Mouse (Mus musculus) c-Kit-positive CD71-negative TER-119-negative erythroid progenitor cells, embryonic 14.5 days (primary cell): Measurements from ENCODE around the gene Wnt5b.

Experiments used
- DNase-seq: peaks from one replicate; pipeline ENCODE4 v3.0.0-alpha.2; 2013; ENCODE audit warnings: low read depth

Gene Wnt5b

DNA sequence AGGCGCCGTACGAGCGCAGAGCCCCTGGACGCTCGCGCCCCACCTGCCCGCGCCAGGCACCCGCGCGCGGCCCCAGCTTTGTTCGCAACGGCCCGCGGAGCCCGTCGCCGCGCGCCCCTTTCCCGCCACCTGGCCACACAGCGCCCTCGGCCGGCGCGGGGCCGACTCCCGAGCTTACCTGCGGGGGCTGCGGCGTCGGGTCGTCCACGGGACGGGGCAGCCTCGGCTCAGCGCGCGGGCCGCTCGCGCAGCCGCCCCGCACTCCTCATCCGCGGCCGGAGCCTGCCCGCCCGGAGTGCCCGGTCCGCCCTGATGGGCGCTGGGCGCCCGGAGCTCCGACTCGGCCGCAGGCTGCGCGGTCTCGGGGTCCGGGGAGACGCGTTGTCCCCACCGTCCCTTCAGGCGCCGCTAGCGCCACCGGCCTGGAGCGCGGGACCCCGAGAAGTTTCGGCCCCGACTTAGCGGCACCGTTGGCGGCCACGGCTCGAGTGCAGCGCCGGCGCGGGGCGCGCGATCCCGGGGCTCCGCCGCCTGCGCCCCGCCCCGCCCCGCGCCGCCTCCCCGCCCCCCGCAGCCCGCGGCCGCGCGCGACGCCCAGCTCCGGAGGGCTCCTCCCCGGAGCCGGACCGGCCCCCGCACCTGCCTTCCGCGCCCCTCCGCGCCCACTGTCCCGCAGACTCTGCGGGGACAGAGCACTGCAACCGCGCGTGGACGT, at the start of gene Wnt5b:
Gene Wnt5b, minus strand, starts transcription at position 545 of the 715 bp plus-strand sequence.
- DNase-seq = no peak

DNA sequence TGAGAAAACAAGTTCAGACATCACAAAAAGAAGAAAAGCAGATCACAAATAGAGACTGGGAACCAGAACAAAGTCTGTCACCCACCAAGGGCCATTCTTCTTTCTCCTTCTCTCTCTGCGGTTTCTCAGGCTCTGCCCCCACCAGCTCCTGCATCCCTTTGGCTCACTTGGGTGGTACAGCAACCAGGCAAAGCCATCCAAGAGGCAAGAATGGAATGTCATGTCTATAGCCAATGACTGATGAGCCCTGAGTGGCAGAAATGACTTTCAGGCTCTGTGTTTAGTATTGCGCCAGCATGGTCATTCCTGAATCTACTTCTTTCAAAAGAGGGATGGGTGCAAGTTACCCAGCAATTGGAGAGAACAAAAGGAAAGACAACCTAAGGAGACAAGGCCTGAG, 46.7 kb upstream of the Wnt5b start:
- DNase-seq = no peak

DNA sequence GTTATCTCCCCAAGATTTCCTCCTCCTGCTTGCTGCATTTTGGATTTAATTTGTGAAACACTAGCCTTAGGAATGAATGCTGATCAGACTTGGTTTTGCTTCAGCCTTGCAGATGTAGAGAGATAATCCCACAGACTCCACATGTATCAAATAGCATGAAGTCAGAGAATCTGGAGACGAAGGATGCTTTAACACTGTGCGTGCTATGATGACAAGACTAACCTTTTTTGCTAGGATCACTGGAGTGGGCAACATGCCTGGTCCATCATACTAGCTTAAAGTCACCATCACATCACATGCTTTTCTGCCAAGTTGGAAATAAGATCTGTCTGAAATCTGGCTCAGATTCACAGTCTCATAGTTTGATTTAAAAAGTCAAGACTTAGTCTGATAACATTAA, 43.8 kb upstream of the Wnt5b start:
- no peak for DNase-seq

DNA sequence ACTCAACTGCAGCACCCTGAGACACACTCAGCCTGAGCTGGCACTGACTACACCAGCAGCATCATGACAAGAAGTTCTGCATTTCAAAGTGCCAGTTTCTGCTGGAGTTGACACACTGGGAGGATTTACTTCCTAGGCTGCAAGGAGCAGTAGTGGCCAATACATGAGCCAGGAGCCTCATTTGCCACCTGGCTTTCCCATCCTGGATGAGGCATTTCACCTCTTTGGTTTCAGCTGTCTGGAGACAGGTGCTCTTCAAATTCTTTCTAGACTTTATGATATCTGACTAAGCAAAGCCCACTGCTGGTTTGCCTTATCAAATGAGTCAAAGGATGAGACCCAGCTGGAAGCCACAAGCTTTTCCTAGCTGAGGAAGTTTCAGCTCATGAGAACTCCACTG, 43.3 kb upstream of the Wnt5b start:
- no peak for DNase-seq

DNA sequence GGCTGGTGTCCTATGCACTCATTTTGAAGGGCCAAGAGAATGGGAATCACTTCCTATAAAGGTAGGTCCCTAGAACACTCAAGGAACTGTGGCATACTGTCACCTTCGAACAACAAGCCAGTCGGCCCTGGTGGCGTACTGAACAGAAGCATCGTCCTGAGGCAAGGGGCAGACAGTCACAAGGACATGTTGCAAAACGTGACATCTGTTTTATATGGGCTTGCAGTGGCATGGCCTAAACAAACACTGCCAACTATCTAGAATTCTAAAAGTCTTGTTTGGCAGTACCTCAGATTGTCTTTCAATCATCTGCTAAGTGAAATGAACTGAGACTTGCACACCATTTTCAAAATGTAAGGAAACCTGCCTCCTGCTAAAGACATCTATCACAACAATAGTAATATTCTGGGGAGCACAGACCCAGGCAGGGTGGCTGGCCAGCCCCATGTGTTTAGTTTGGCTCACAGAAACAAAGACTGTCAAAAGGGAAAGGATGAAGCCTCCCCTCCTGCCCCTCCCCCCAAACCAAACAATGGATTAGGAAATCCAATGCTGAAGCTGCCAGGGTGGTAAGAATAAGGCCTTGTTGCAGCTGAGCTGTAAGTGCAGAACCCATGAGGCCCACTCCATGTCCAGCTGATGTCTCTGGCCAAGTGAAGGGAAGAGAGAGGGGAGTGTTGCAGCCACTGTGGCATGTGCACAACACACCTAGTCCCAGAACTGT, 41.7 kb upstream of the Wnt5b start:
- DNase-seq = no peak

DNA sequence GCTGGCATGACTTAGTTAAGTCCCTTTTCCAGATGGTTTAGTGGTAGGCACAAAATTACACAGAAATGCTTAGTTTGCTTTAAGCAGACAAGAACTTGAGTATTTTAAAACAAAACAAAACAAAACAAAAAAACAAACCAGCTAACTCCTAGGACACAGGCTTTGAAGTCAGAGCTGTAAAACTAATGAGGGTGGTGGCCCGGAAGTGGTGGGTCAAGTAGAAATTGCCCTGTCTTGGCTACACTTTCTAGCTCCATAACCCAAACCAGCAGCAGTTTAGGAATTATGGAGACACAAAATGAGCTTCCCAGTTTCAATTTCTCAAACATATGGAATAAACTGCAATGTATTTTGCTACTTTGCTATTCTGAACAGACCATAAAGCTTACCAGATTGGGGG, 39.9 kb upstream of the Wnt5b start:
- DNase-seq = no peak

DNA sequence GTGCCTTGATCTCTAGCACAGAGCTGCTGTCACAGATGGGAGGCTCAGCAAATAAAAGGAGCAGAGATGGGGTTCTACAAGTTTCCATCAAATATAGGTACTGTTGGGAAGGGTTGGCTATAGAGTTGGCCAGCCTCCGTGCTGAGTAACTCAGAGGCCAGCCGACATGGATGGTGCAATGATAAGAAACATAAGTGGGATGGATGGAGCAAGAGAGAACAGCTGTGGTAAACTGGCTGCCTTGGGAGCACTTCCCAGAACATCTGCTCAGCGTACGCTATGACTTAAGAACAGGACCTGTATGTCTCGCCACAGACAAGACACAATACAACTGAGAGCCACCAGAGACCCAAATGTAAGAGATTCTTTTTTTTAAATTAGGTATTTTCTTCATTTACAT, 39.0 kb upstream of the Wnt5b start:
- DNase-seq = no peak

DNA sequence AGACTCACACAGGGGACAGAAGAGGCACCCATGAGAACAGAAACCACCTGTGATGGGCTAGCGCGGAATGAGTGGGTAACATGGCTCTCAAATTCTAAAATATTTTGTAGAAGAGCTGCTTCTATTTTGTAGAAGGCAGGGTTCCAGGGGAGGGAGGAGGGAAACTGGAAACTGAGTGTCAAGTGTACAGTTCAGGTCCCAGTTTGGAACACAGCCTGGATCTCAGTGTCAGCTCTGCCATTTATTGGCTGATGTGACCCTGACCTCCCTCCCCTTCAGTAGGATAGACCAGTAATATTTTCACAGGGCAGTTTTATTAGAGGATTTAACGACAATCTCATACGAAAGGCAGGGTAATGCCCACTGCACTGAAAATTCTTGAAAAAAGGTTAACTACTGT, 32.6 kb upstream of the Wnt5b start:
- no peak for DNase-seq

DNA sequence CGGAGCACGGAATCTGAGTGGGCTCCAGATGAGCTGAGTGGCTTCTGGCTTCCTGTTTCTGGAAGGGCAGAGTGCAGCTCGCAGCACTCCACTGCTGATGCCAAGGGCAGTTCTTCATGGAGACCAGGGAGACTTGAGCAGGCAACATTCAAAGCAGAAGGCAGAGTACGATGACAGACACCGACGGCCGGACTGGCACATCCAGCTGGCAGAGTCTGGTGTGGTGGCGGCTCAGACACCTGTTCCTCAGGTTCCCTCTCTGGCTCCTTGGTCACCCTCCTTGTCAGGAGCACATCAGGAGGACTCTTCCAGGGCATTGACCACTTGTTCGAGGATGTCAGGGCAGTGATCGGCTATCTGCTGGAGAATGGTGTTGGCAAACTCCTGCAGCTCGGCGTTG, 31.2 kb upstream of the Wnt5b start:
- DNase-seq = no peak

DNA sequence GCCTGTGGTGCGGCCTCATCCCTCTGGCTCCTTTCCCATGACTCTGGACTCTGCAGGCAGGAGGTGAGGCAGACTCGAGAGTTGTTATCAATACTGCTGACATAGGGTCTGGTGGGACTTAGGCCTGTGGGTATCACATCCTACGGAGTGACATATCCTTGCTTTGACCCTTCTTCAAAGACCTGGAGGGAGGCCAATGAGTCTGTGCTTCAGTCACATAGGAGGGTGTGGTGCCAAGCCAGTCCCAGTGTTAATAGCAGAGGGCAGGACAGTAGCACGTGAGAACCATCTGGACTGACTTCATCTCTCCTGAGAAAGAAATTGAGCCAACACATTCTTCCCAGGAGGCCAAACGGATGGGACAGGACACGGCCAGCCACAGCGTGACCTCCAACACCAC, 28.1 kb upstream of the Wnt5b start:
- DNase-seq = no peak

DNA sequence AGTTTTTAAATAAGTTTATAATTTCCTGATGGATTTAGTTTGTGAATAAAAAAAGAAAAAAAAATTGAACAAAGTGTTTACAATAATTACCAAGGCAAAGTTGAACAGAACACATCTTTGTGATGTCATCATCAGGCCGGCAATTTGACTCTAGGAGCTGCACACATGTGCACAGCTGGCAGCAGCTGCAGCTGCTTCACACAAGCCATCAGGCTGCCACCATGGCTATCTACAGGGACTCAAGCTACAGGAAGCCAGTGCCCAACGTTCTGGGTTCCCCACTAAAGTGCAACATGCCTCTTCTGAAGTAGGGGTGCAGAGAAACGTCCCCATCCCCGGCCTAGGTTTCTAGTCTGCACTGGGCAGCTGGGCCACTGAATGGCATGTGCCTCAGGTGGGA, 26.6 kb upstream of the Wnt5b start:
- no peak for DNase-seq

DNA sequence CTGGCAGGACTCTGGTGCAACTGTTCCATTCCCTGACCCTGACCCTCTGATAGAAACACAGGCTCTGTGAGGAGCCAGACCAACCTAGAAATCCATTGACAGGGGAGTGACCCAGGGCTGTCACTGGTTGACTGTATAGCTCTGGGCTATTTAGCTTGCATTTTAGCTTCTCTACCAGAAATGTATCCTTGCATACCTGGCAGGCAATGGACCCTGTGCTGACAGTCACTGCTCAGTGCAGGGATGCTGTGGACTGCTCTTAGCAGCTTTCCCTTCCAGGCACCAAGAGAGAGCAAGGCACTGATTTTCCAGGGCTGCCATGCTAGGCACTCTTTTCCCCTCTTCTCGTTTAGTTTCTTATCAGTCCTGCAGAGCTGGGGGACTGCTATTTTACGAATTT, 24.2 kb upstream of the Wnt5b start:
- no peak for DNase-seq

DNA sequence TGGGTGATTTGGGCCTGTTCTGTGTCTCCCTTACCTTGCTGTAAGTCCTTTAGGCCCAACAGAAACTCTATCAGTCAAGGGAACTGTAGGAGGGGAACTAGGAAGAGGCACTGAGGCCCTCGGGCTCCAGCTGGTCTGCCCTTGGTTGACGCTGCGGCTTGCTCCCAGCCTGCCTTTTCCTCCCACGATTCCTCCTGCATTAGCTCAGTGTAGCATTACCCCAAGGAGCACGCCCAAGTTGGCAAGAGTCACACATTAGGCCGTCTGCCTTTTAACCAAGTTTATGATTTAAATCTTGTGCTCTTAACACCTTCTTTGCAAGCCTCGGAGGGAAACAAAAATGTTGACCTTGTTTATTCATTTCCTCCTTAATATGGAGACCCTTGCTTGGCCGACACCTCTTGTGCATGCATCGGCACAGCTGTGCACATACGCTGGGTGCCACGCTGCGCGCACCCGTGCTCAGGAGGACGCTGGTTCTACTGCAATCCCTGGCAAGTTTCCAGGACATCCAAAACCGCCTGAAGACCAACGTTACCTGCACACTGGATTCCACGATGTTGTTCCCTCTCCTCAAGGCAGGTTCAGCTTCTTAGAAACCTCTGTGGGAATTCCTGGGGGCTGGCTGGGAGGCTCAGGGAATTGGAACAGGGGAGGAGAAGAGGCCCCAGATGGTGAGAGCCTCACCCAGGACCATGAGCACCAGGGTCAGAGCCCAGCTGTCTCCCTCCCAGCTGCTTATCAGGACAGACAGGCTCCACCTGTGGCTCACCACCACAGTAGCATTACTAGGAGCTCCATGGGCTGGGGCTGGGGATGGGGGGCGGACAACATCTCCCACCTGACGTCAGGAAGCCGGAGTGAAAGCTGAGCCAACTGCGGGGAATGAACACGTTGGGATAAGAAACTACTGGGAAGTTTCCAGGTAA, 21.6 kb upstream of the Wnt5b start:
- DNase-seq = no peak

DNA sequence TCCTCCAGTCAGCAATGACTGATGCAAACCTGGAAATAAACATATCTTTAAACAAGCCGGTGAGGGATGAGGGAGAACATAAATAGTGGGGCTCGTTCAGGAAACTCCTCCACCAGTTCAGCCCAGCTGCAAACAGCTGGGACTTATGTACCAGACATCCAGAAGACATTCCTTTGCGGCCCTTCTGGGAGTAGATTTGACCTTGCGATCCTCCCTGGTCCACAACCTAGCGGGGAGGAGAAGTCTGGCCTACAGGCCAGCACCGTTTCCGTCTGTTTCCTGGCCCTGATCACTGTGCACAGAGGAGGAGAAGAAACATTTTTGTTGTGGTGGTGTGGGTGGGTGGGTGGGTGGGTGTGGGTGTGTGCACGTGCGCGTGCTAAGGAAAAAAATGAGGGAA, 18.4 kb upstream of the Wnt5b start:
- DNase-seq = no peak

DNA sequence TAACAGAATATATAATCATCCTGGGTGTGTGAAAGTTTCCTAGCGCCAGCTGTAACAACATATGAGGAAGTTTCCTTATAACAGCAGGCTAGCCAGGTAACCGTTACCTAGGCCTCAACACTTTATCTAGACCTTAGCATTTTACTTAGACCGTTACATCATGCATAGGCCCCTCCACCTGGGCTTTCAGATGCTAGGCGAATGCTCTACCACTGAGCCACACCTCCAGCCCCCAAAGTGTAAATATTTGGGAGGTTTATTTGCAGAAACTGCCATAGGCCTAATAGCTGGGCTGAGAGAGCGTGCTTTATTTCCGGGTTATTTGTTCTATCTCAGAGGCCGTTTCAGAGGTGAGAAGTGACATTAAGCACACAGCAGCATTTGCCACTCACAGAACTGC, 14.7 kb upstream of the Wnt5b start:
- no peak for DNase-seq

DNA sequence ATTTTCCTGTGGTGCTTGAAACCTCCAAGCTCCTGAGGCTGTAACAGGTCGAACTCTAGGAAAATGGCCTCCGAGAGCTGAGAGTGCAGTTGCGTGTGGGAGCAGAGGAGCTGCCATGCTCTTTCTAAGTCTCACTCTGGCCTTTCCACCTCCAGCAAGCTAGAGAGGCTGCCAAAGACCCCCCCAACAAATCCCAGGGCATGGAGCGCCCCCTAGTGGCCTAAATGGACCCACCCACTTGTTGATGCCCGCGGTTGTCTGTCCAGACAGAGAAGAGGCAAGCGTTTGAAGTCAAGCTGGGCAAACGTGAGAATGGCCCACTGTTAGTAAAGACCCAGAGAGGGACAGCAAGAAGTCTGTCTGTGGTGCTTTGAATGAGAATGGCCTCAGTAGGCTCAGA, 10.3 kb upstream of the Wnt5b start:
- no peak for DNase-seq

DNA sequence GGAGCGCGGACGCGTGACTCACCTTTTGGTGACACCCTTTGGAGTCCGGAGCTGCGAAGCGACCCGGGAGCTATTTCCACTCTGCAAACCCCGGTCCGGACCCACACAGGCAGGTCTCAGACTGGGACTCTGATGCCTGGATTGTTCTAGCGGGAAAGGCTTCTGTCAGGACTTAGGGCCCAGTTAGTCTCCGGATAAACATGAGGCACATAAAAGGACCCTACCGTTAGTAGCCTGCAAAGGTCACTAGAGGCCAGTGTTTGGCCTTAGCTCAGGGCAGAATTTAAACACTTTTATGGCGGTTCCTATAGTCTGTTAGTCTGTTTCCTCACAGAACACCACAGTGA, 344 bp upstream of the Wnt5b start:
- DNase-seq = no peak

DNA sequence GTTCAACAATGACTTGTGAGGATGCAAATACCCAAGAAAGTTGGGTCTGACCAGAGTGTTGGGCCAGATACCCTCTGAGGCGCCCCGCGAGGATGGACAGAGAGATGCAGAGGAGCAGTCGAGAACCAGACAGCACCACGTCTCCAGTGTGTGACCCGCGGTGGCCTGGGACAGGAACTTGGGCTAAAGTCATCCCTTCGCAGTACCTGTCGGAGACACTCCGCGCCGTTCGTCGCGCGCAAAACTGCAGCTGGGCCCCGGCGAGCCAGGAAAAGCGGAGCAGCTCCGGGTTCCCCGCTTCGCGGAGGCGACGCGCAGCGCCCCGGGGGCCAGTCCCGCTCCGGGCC, 718 bp downstream of the Wnt5b start:
- DNase-seq = no peak

DNA sequence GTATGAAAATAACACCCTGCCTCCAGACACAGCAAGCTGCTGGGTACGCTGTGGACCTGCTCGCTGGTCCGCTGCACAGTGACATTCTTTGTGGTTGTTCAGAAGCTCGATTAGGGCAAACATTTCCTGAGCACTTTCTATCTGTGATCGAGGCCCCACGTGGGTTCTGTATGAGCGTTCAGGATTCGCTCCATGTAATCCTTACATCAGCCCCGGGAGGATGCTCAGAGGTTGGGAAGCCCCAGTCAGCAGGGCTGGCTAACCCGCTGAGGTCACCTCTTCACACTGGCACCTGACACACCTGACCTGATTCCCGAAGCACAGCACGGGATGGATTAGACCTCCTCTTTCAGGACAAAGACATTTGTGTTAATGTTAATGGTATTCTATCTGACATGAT, 8.3 kb downstream of the Wnt5b start:
- DNase-seq = no peak

DNA sequence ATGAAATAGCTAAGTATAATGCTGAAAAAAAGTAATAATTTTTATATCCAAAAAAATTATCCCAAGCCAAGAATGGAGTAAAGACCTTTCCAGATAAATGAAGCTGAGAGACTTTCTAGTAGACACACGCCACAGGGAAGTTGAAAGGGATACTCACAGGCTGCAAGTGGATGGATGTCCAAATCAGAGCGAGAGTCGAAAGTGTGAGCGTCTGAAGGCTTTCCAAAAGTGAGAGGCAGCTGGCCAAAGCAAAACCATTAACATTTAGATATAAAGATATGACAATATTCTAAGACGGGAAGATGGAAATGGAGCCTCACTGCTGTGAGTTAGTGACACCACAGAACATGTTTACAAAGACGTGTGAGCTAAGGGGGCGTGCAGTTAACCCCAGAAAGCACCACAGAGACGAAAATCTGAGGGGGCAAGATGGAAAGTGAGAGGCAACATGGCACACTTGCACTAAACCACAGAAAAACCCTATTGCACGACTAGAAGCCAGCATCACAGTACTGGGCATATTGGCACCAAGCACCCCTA, 10.9 kb downstream of the Wnt5b start:
- DNase-seq = no peak

DNA sequence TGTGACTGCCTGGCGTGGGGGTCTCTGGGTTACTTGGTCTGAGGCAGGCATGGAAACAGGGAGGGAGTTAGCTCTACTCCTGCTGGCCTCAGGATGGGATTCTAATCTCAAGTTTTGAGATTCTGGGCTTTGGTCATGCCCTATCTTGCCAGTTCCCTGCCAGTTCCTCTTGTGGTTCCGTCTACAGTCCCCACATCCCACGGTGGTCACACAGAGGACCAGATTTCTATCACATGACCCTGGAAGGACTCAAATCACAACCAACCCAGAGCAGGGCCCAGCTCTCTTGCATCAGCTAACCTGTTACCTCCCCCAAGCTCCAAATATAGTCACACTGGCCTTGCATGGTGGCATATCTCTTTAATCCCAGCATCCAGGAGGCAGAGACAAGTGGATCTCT, 14.5 kb downstream of the Wnt5b start:
- DNase-seq = no peak

DNA sequence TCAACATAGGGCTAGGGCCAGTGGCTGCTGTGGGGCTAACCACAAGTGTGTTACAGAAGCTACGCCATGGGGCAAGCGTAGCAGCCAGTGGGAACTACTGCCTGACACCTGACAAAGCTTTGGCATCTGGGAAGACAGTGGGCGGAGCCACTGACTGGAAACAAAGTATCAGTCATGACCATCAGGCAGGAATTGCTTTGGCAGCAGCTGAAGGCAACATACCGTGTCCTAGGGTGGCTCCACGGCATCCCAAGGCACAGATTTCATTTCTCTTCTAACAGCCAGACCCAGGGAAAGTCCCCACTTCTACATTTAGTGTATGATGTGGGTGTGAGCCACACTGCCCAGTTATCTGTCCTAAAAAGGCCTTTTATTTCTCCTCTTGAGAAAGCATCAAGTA, 17.6 kb downstream of the Wnt5b start:
- no peak for DNase-seq

DNA sequence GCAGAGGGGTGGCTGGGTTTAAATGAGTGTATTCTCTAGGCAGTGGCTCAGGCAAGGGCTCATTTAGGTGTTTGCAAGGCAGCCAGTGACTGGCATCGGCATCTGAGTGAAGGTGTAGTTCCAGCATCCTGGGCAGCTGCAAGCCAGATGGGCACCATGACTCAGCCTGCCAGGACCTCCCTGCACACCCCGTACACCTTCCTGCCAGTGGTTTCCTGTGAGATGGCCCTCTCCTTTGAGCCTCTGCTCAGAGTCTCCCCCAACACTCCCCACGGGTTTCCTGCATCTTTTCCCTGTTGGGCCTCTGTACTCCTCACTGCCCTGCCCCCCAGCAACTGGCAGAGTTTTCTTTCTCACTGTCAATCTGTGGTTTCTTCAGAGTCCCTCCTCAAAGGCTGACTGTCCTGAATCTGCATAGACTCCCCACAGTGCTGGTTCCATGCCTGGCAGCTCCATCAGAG, 22.2 kb downstream of the Wnt5b start:
- DNase-seq = no peak
